Mouse (Mus musculus): ENCODE data around the gene Themis.
A peak's percentile ranks its signal among the peaks of the same experiment; 100 is the strongest.

Themis gene

GRCm38 (mm10) chr10:28668261-28668660, at the start of gene Themis:
TSS of gene Themis (plus strand) at chr10:28668360.
- peak; percentile 16 for DNase-seq

- DNase-seq: no peak
Observed at GRCm38 (mm10) chr10:28619415-28619814, 48.7 kb upstream of the Themis start.

GRCm38 (mm10) chr10:28636096-28636495, 32.1 kb upstream of the Themis start:
- DNase-seq: no peak

GRCm38 (mm10) chr10:28641887-28642286, 26.3 kb upstream of the Themis start:
- DNase-seq: no peak

GRCm38 (mm10) chr10:28647855-28648254, 20.3 kb upstream of the Themis start:
- no peak for DNase-seq

GRCm38 (mm10) chr10:28649109-28649899, 18.9 kb upstream of the Themis start:
- no peak for DNase-seq

- no peak for DNase-seq
Observed at GRCm38 (mm10) chr10:28649900-28650160, 18.3 kb upstream of the Themis start.

- no peak for DNase-seq
Observed at GRCm38 (mm10) chr10:28651910-28652309, 16.2 kb upstream of the Themis start.

GRCm38 (mm10) chr10:28654733-28655132, 13.4 kb upstream of the Themis start:
- no peak for DNase-seq

- DNase-seq: no peak
Observed at GRCm38 (mm10) chr10:28665141-28665540, 3.0 kb upstream of the Themis start.

GRCm38 (mm10) chr10:28673931-28674330, 5.8 kb downstream of the Themis start:
- no peak for DNase-seq

- no peak for DNase-seq
Observed at GRCm38 (mm10) chr10:28675337-28675736, 7.2 kb downstream of the Themis start.

- no peak for DNase-seq
Observed at GRCm38 (mm10) chr10:28694981-28695380, 26.8 kb downstream of the Themis start.

- no peak for DNase-seq
Observed at GRCm38 (mm10) chr10:28696032-28696431, 27.9 kb downstream of the Themis start.

- DNase-seq: no peak
Observed at GRCm38 (mm10) chr10:28698175-28698574, 30.0 kb downstream of the Themis start.

- DNase-seq: no peak
Observed at GRCm38 (mm10) chr10:28721828-28722227, 53.7 kb downstream of the Themis start.

- no peak for DNase-seq
Observed at GRCm38 (mm10) chr10:28723266-28723665, 55.1 kb downstream of the Themis start.

GRCm38 (mm10) chr10:28730122-28730521, 62.0 kb downstream of the Themis start:
- DNase-seq: peak; percentile 22

- peak; percentile 17 for DNase-seq
Observed at GRCm38 (mm10) chr10:28737953-28738352, 69.8 kb downstream of the Themis start.

- DNase-seq: no peak
Observed at GRCm38 (mm10) chr10:28746426-28746825, 78.3 kb downstream of the Themis start.

- DNase-seq: no peak
Observed at GRCm38 (mm10) chr10:28753321-28753720, 85.2 kb downstream of the Themis start.

GRCm38 (mm10) chr10:28754927-28755326, 86.8 kb downstream of the Themis start:
- DNase-seq: no peak

- DNase-seq: no peak
Observed at GRCm38 (mm10) chr10:28776777-28777402, 108.7 kb downstream of the Themis start.

- no peak for DNase-seq
Observed at GRCm38 (mm10) chr10:28799469-28799868, 131.3 kb downstream of the Themis start.

GRCm38 (mm10) chr10:28805160-28805559, 137.0 kb downstream of the Themis start:
- DNase-seq: no peak
